Mouse (Mus musculus) heart, adult 2 months (tissue): ENCODE measurements around the gene Ncor1. TPM values are rescaled to one million over a fixed set of nuclear protein-coding genes. Genes with fewer than 3 reads are reported as not detected.

Experiments used
- DNase-seq, 2 experiments: peaks; one replicate each; pipeline ENCODE4 v3.0.0; 2021
- H3K27ac ChIP-seq: fragments of 200-600 bp; 2 replicates; pipeline ENCODE4 v1.8.1; 2022
- H3K27me3 ChIP-seq: fragments of 200-500 bp; 2 replicates; pipeline ENCODE4 v1.6.1; 2012; ENCODE audit warnings: mild to moderate bottlenecking, low read length, inconsistent platforms, mixed read lengths; ENCODE audit not compliant: control insufficient read depth, insufficient read depth
- H3K36me3 ChIP-seq: fragments of 200-500 bp; 2 replicates; pipeline ENCODE4 v1.6.1; 2012; ENCODE audit warnings: low read length, inconsistent platforms; ENCODE audit not compliant: control insufficient read depth, insufficient read depth
- H3K4me1 ChIP-seq: fragments of 200-500 bp; 2 replicates; pipeline ENCODE4 v1.6.1; 2011; ENCODE audit warnings: low read length; ENCODE audit not compliant: control insufficient read depth, insufficient read depth
- H3K4me3 ChIP-seq: fragments of 200-600 bp; 2 replicates; pipeline ENCODE4 v1.8.1; 2022
- H3K79me2 ChIP-seq: fragments of 200-500 bp; replicated peaks from 2 replicates; pipeline ENCODE4 v1.6.1; 2012; ENCODE audit warnings: mild to moderate bottlenecking, inconsistent platforms, low read length, moderate library complexity, mixed read lengths; ENCODE audit not compliant: control insufficient read depth, insufficient read depth
- H3K9ac ChIP-seq: fragments of 200-500 bp; 2 replicates; pipeline ENCODE4 v1.6.1; 2012; ENCODE audit warnings: low read depth, mild to moderate bottlenecking, control low read depth, inconsistent platforms, low read length, mixed read lengths
- CTCF ChIP-seq: fragments of 200-600 bp; IDR thresholded peaks from 2 replicates; pipeline ENCODE4 v1.8.1; 2022; ENCODE audit warnings: antibody characterized with exemption, mild to moderate bottlenecking, moderate library complexity
- EP300 ChIP-seq: fragments of 200-500 bp; IDR thresholded peaks from 2 replicates; pipeline ENCODE4 v1.6.1; 2011; ENCODE audit warnings: low read depth, low read length, control low read depth; ENCODE audit not compliant: insufficient read depth
- POLR2A ChIP-seq: fragments of 200-500 bp; IDR thresholded peaks from 2 replicates; pipeline ENCODE4 v1.6.1; 2011; ENCODE audit warnings: mild to moderate bottlenecking, low read depth, low read length, control low read depth; ENCODE audit not compliant: insufficient read depth
- WGBS: fragments of 180-500 bp; shearing (Covaris S2); methylation state at CpG from one replicate; pipeline ENCODE4 v1.1.7; 2018; 5-methylcytosine and 5-hydroxymethylcytosine counted together
- intact Hi-C: fragments of 180-260 bp; cut with DNase I; formaldehyde crosslinking; loops from one replicate; pipeline ENCODE4 v1.15.1; 2025
- polyA plus RNA-seq: library from polyadenylated mRNA; depleted of rRNA; stranded (reverse); fragments of >200 nt; gene quantifications from 2 replicates; pipeline ENCODE4 v1.2.3, GENCODE M21; 2012
- total RNA-seq, 2 experiments: library from RNA; stranded (reverse); gene quantifications; 2 replicates each; pipeline ENCODE4 v1.2.3; 2021

Gene Ncor1
- total and polyA plus RNA-seq, 3 experiments: 79.1 to 133 (median 124) TPM

DNA sequence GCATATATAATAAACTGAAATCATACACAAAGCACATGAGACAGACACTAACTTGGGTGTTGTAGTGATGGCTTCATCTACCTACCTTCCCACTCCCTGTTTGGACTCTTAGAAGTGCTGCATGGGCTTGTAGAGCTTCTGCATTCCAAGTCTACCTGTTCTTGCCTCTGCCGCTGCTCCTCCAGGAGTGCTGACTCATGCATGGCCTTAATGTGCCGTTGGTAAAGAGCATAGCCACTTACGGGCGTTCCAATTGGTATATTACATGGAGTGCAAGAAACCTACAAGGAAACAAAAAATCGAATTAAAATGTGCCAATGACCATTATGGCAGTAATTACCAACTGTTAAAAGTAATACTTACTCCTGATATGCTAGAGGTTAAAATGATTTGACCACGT, 91.5 kb downstream of the Ncor1 start:
- intact Hi-C loops: no loop called here
- Histone ChIP-seq H3K9ac (no peak overlapping the region), H3K4me3 (no peak overlapping the region), H3K4me1 (no peaks in the 10 kb centered on the region), H3K36me3 (peaks cover 2% of the 10 kb centered on the region), H3K79me2 (no peaks in the 10 kb centered on the region), H3K27me3 (no peaks in the 10 kb centered on the region), H3K27ac (no peak overlapping the region)
- 93% methylated on average over 6 of the region's 6 CpGs for WGBS
- no peak for DNase-seq
- TF ChIP-seq POLR2A (no peak), EP300 (no peak), CTCF (no peak)

DNA sequence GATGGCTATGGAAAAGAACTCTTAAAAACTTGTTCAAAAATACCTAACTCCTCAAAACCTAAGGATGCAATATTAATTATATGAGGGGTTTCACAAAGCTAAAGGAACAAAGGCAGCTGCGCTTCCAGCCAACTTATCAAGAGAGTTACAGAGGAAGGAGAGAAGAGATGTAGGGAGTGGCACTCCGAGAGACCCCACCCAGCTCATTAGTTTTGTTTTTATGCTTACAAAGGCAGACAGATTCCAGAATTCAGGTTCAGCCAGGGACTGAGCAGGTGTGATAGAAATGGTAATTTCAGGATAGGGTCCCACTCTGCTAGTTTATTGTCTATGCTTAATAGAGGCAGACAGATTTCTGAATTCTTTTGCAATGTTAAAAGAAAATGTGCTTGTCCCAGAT, 103.1 kb downstream of the Ncor1 start:
- no peak for TF ChIP-seq CTCF
- TF ChIP-seq EP300: no peak
- TF ChIP-seq POLR2A: no peak
- Histone ChIP-seq H3K36me3 (peaks cover 9% of the 10 kb centered on the region), H3K27me3 (no peaks in the 10 kb centered on the region), H3K4me1 (no peaks in the 10 kb centered on the region), H3K4me3 (no peak overlapping the region), H3K27ac (no peak overlapping the region), H3K79me2 (no peaks in the 10 kb centered on the region), H3K9ac (no peak overlapping the region)
- no peak for DNase-seq
- intact Hi-C loops: no loop called here
- 88% methylated on average over 2 of the region's 2 CpGs for WGBS

GRCm38 (mm10) chr11:62351948-62352347, 106.4 kb downstream of the Ncor1 start:
- H3K79me2 ChIP-seq: no peaks in the 10 kb centered on the region
- no peak overlapping the region for H3K4me3 ChIP-seq
- no peaks in the 10 kb centered on the region for H3K4me1 ChIP-seq
- intact Hi-C loops: no loop called here
- WGBS: 75% methylated on average over 4 of the region's 4 CpGs
- DNase-seq: no peak
- no peak for TF ChIP-seq EP300
- no peak for TF ChIP-seq CTCF
- TF ChIP-seq POLR2A: no peak
- H3K27me3 ChIP-seq: no peaks in the 10 kb centered on the region
- H3K9ac ChIP-seq: no peak overlapping the region
- no peak overlapping the region for H3K27ac ChIP-seq
- peaks cover 8% of the 10 kb centered on the region for H3K36me3 ChIP-seq

DNA sequence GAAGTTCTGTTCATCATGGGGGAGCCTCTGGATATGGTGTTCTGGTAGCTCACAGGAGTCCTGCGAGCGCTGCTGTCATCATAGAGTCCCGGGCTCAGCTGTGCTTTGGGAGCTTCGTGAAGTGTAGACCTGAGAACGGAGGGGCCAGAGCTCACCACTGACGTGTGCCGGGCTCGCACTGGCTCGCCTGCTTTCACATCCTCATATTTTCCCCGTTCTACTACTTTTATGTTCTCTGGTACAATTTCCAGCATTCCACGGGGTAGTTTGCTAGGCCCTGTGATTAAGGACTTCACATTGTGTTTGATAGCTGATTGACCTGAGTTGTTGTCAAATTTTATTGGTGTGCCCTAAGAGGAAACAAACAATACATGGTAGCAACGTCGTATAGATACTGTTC, 115.3 kb downstream of the Ncor1 start:
- no peaks in the 10 kb centered on the region for H3K27me3 ChIP-seq
- H3K9ac ChIP-seq: no peak overlapping the region
- no peak overlapping the region for H3K4me3 ChIP-seq
- H3K4me1 ChIP-seq: no peaks in the 10 kb centered on the region
- intact Hi-C loops: no loop called here
- DNase-seq: no peak
- 92% methylated on average over 13 of the region's 13 CpGs for WGBS
- H3K79me2 ChIP-seq: no peaks in the 10 kb centered on the region
- no peaks in the 10 kb centered on the region; the same call in 1 of the 2 replicates for H3K36me3 ChIP-seq
- H3K27ac ChIP-seq: no peak overlapping the region
- TF ChIP-seq POLR2A (no peak), EP300 (no peak)

DNA sequence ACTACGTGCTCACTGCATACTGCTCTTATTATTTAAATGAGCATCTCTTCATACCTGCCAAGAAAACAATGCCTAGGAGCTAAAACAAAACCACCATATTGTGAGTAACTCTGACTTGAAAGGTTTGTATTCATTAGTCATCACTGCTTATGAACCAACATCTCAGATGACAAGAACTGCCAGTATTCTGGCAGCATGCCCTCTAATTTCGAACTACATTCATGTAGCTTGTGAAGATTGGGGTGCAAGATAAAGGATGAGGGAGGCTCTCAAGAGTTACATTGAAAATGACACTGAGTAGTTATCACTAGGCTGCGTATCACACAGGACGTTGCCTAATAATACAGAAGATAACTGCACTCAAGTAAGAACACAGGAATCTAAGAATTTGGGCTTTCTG, 126.1 kb downstream of the Ncor1 start:
- 75% methylated on average over 4 of the region's 4 CpGs for WGBS

GRCm38 (mm10) chr11:62331141-62331540, 127.2 kb downstream of the Ncor1 start:
- H3K4me1 ChIP-seq: no peaks in the 10 kb centered on the region
- intact Hi-C loops: no loop called here

More for the DNA sequence above, 126.1 kb downstream of the Ncor1 start:
- intact Hi-C loops: no loop called here
- TF ChIP-seq CTCF: no peak
- TF ChIP-seq POLR2A: no peak
- no peak for TF ChIP-seq EP300
- no peak overlapping the region for H3K27ac ChIP-seq
- H3K79me2 ChIP-seq: no peaks in the 10 kb centered on the region
- no peaks in the 10 kb centered on the region for H3K4me1 ChIP-seq
- H3K9ac ChIP-seq: no peak overlapping the region
- no peak for DNase-seq
- H3K27me3 ChIP-seq: no peaks in the 10 kb centered on the region
- H3K4me3 ChIP-seq: no peak overlapping the region
- H3K36me3 ChIP-seq: peaks cover 2% of the 10 kb centered on the region

More at GRCm38 (mm10) chr11:62331141-62331540, 127.2 kb downstream of the Ncor1 start:
- Histone ChIP-seq H3K4me3 (no peak overlapping the region), H3K27me3 (no peaks in the 10 kb centered on the region), H3K27ac (no peak overlapping the region), H3K9ac (no peak overlapping the region), H3K36me3 (peaks cover 3% of the 10 kb centered on the region), H3K79me2 (no peaks in the 10 kb centered on the region)
- 78% methylated on average over 5 of the region's 5 CpGs for WGBS
- no peak for TF ChIP-seq EP300
- no peak for TF ChIP-seq CTCF
- TF ChIP-seq POLR2A: no peak
- DNase-seq: no peak
